Mouse (Mus musculus) heart, adult 18-20 months (tissue): ENCODE data around the gene Bbc3. TPM values are rescaled to one million over a fixed set of nuclear protein-coding genes. Genes with fewer than 3 reads are reported as not detected.

Source experiments
- total RNA-seq, 2 experiments: library from RNA; stranded (reverse); gene quantifications; 2 replicates each; pipeline ENCODE4 v1.2.3; 2021

Bbc3 gene
- total RNA-seq, 2 experiments from 2014 or later, result 3.8 to 5.6 TPM

Other genes with a start within 250 kb of the Bbc3 start
- gene Zfp541, start 246.6 kb upstream of the Bbc3 start, total RNA-seq, result not detected
- 10 to 100 TPM; 88.7 to 99.1 TPM for gene Napa, start 209.9 kb upstream of the Bbc3 start, total RNA-seq
- 10 to 100 TPM; 19.0 to 21.0 TPM for gene Kptn, start 188.5 kb upstream of the Bbc3 start, total RNA-seq
- gene Slc8a2, start 178.6 kb upstream of the Bbc3 start, total RNA-seq, result under 1 TPM; 0.72 to 0.85 TPM
- 1 to 10 TPM; 4.8 to 6.1 TPM for gene Meis3, start 133.3 kb upstream of the Bbc3 start, total RNA-seq
- gene Dhx34, start 86.4 kb upstream of the Bbc3 start, total RNA-seq, result 1 to 10 TPM; 8.4 to 8.6 TPM
- 1 to 10 TPM; 1.2 to 1.7 TPM for gene C5ar2, start 64.2 kb upstream of the Bbc3 start, total RNA-seq
- gene C5ar1, start 48.9 kb upstream of the Bbc3 start, total RNA-seq, result 1 to 10 TPM; 4.4 to 7.5 TPM
- gene Inafm1, start 34.8 kb upstream of the Bbc3 start, total RNA-seq, result 10 to 100 TPM; 15.3 to 16.2 TPM
- gene Ccdc9, start 21.6 kb upstream of the Bbc3 start, total RNA-seq, result 10 to 100 TPM; 26.3 to 29.6 TPM
- gene Sae1, start 79.4 kb downstream of the Bbc3 start, total RNA-seq, result 10 to 100 TPM; 37.3 to 40.6 TPM
- 10 to 100 TPM; 25.4 to 34.5 TPM for gene Zc3h4, start 92.5 kb downstream of the Bbc3 start, total RNA-seq
- 100 to 1,000 TPM in 1 of 2 experiments, 10 to 100 TPM in 1; 87.4 to 101 TPM for gene Tmem160, start 144.4 kb downstream of the Bbc3 start, total RNA-seq
- gene Npas1, start 169.3 kb downstream of the Bbc3 start, total RNA-seq, result not detected